Mouse (Mus musculus) midbrain, embryonic 12.5 days (tissue): ENCODE data around the gene Bfsp1. TPM values are rescaled to one million over a fixed set of nuclear protein-coding genes. Genes with fewer than 3 reads are reported as not detected.

Experiments used
- ATAC-seq: fragments of 200-750 bp; cut with Nextera tagmentation; 2 replicates; pipeline ENCODE4 v1.8.0; 2017; ENCODE audit warnings: low read depth, moderate TSS enrichment, moderate library complexity; ENCODE audit not compliant: low FRiP score
- H3K27ac ChIP-seq: fragments of 300-500 bp; sonication (generic); replicated peaks from 2 replicates; pipeline ENCODE4 v1.5.1; 2016; ENCODE audit warnings: mild to moderate bottlenecking
- H3K27me3 ChIP-seq: fragments of 300-500 bp; sonication (generic); 2 replicates; pipeline ENCODE4 v1.6.1; 2016; ENCODE audit warnings: mild to moderate bottlenecking
- H3K36me3 ChIP-seq: fragments of 300-500 bp; sonication (generic); 2 replicates; pipeline ENCODE4 v1.6.1; 2016
- H3K4me1 ChIP-seq: fragments of 300-500 bp; sonication (generic); 2 replicates; pipeline ENCODE4 v1.6.1; 2016
- H3K4me2 ChIP-seq: fragments of 300-500 bp; sonication (generic); replicated peaks from 2 replicates; pipeline ENCODE4 v1.6.1; 2016; ENCODE audit warnings: mild to moderate bottlenecking, moderate library complexity
- H3K4me3 ChIP-seq: fragments of 300-500 bp; sonication (generic); 2 replicates; pipeline ENCODE4 v1.5.1; 2016; ENCODE audit warnings: mild to moderate bottlenecking
- H3K9ac ChIP-seq: fragments of 300-500 bp; sonication (generic); replicated peaks from 2 replicates; pipeline ENCODE4 v1.6.1; 2016; ENCODE audit warnings: mild to moderate bottlenecking, moderate library complexity
- H3K9me3 ChIP-seq: fragments of 300-500 bp; sonication (generic); 2 replicates; pipeline ENCODE4 v1.6.1; 2016; ENCODE audit warnings: mild to moderate bottlenecking
- WGBS: fragments of 180-500 bp; shearing (Covaris S2); methylation state at CpG from one replicate; pipeline ENCODE4 v1.1.7; 2016; 5-methylcytosine and 5-hydroxymethylcytosine counted together
- polyA plus RNA-seq: library from polyadenylated mRNA; unstranded; fragments of >200 nt; fragmentation: Nextera tagmentation; extraction: Ambion mirVana; gene quantifications from 2 replicates; pipeline ENCODE4 v1.2.1, GENCODE M21; 2016

Gene Bfsp1
- polyA plus RNA-seq, 1 experiment from 2014 or later, result 2.3 TPM

DNA sequence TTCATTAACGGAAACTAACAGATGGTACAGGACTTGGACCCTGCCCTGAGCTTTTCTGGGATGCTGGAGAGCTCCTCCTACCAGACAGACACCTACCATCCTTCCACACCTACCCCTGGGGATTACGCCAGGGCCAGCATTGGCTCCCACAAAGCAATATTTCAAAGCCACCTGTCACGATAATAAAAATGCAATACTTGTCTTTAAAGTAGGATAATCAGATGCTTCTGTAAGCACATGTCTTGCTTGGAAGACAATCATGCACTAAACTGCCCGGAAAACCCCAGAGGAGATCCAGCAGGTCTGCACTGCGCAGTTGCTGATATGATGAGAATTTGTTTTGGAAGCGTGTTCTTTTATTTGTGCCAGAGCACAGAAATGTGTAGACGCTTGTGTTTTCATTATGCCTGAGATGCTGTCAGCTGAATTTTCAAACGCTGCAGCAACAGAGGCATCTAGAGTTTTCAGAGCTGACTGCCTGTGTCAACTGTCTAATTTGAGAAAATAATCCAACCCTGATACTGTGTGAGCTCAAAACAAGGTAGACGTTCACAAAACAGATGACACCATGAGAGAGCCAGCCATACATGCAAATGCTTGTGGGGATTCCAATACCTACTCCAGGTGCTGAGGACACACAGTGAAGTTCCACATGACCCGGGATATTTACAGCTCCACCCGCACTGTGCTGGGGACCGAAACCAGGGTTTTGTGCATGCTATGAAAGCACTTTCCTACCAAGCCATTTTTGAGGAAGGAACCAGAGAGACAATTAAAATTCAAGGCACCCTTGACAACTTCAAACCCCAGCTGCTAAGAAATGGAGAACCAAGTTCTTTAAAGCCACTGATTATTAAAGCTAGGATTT is 11.4 kb downstream of the Bfsp1 start:
- ATAC-seq, result no peak
- Histone ChIP-seq H3K36me3 (no peaks in the 10 kb centered on the region), H3K4me1 (0 out of 2 replicates have a peak, but pooled peaks cover 3% of the 10 kb centered on the region), H3K27ac (no peak overlapping the region), H3K9me3 (no peaks in the 10 kb centered on the region), H3K4me3 (no peak overlapping the region), H3K9ac (no peak overlapping the region), H3K4me2 (no peak overlapping the region), H3K27me3 (no peaks in the 10 kb centered on the region)
- 84% methylated on average over 12 of the region's 12 CpGs for WGBS

DNA sequence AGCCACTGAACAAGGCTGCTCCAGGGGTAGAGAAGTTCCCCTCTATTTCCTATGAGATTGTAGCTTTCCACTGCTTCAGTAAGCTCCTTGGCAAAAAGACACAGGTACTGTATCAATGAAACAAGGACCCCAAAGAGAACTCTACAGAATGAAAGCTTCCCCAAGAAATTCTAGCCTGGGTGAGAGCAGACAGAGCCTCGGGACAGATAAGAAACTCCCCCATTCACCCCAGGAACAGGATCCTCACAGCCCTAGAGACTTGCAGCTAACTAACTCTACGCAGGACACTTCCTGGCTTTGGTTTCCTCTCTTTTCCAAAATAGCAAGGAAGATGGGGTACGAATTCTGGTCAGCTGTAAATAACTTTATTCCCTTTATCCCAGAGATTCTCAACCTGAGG is 15.7 kb downstream of the Bfsp1 start:
- 87% methylated on average over 3 of the region's 3 CpGs for WGBS
- H3K4me2 ChIP-seq, result no peak overlapping the region
- H3K9ac ChIP-seq, result no peak overlapping the region
- no peaks in the 10 kb centered on the region for H3K9me3 ChIP-seq
- no peak overlapping the region for H3K27ac ChIP-seq
- ATAC-seq, result no peak
- no peaks in the 10 kb centered on the region for H3K36me3 ChIP-seq
- no peak overlapping the region for H3K4me3 ChIP-seq
- H3K4me1 ChIP-seq, result 0 out of 2 replicates have a peak, but pooled peaks cover 3% of the 10 kb centered on the region
- H3K27me3 ChIP-seq, result no peaks in the 10 kb centered on the region

DNA sequence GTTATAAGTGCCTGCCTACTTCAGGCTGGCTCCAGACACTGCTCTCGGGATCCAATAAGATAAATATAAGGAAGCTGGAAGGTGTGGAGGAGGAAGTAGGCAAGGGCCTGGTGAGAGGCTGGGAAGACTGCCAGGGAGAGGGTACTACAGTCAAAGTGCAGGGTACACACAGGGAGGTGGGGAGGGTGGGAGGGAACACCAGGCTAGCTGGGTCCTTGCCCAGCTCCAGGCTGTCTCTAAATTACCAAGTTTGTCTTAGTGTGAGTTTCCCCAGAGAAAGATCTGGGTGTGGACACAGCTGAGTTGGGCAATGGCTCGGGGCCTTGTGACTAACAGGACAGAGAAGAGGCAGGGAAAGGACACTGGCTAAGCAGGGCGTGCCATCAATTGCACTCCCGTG is 16.2 kb downstream of the Bfsp1 start:
- Histone ChIP-seq H3K4me2 (no peak overlapping the region), H3K4me3 (no peak overlapping the region), H3K27ac (no peak overlapping the region), H3K27me3 (no peaks in the 10 kb centered on the region), H3K4me1 (0 out of 2 replicates have a peak, but pooled peaks cover 3% of the 10 kb centered on the region), H3K36me3 (no peaks in the 10 kb centered on the region), H3K9ac (no peak overlapping the region), H3K9me3 (no peaks in the 10 kb centered on the region)
- no peak for ATAC-seq
- WGBS, result 80% methylated on average over 4 of the region's 4 CpGs

DNA sequence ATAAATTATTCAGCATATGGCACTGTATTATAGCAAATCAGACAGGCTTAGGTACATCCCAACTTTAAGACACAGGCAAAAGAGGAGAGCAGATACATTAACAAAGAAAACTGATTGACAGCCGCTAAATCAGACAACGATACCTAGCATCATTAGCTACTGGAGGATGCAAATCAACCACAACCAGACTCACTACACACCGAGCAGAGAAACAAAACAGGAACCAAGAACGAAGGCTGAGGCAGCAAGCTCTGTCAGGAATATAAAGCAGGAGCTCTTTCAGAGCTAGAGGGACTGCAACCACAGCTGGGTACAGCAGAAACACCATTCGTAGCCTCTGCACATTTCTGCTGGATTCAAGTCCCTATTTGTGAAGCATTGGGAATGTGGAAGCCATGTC is 18.2 kb downstream of the Bfsp1 start:
- no peaks in the 10 kb centered on the region for H3K4me1 ChIP-seq
- H3K4me3 ChIP-seq, result no peak overlapping the region
- H3K36me3 ChIP-seq, result no peaks in the 10 kb centered on the region
- no peak for ATAC-seq
- H3K27ac ChIP-seq, result no peak overlapping the region
- H3K9me3 ChIP-seq, result no peaks in the 10 kb centered on the region
- H3K9ac ChIP-seq, result no peak overlapping the region
- H3K4me2 ChIP-seq, result no peak overlapping the region
- no peaks in the 10 kb centered on the region for H3K27me3 ChIP-seq
- 82% methylated on average over 5 of the region's 5 CpGs for WGBS

DNA sequence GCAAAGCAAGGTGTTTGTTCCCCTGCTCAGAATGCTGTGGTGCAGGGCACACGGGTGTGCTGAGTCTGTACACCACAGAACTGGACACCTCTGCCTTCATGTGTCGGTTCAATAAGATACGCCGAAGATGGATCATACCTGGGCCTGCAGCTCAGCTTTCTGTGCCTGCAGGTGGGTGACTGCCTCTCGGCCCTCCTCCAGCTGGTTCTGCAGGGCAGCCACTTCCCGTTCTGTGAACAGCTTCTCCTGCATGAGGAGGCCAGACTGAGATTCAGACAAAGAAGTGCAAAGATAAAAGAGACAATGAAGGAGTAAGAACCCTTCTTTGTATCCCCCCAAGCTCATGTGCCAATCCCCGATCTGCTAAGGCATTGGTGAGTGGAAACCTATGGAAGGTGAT is 21.4 kb downstream of the Bfsp1 start:
- Histone ChIP-seq H3K9ac (no peak overlapping the region), H3K4me1 (peaks cover 3% of the 10 kb centered on the region; the same call in 1 of the 2 replicates), H3K36me3 (no peaks in the 10 kb centered on the region), H3K4me3 (no peak overlapping the region), H3K4me2 (no peak overlapping the region), H3K27me3 (no peaks in the 10 kb centered on the region), H3K27ac (no peak overlapping the region), H3K9me3 (no peaks in the 10 kb centered on the region)
- WGBS, result 77% methylated on average over 7 of the region's 7 CpGs
- no peak for ATAC-seq

DNA sequence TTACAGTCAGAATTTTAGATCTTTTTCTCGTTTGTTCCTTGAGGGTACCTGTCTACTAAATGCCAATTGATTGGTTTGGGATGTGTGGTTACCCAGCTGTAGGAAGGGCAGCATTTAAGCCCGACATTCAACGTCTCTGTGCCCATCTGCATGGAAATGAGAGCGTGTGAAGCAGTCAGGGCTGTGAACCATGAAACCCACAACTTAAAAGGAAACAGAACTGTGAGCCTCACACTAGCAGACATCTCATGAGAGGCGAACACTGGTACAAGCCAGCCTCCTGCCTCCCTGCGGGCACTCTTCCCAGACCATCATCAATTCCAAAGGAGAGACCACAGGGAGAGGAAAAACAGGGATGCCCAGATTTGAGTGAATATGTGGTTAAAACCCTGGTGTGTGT is 22.1 kb downstream of the Bfsp1 start:
- H3K9me3 ChIP-seq, result no peaks in the 10 kb centered on the region
- H3K36me3 ChIP-seq, result no peaks in the 10 kb centered on the region
- H3K27ac ChIP-seq, result no peak overlapping the region
- ATAC-seq, result no peak
- H3K9ac ChIP-seq, result no peak overlapping the region
- no peak overlapping the region for H3K4me3 ChIP-seq
- no peak overlapping the region for H3K4me2 ChIP-seq
- no peaks in the 10 kb centered on the region for H3K27me3 ChIP-seq
- peaks cover 3% of the 10 kb centered on the region; the same call in 1 of the 2 replicates for H3K4me1 ChIP-seq
- WGBS, result 85% methylated on average over 6 of the region's 6 CpGs

DNA sequence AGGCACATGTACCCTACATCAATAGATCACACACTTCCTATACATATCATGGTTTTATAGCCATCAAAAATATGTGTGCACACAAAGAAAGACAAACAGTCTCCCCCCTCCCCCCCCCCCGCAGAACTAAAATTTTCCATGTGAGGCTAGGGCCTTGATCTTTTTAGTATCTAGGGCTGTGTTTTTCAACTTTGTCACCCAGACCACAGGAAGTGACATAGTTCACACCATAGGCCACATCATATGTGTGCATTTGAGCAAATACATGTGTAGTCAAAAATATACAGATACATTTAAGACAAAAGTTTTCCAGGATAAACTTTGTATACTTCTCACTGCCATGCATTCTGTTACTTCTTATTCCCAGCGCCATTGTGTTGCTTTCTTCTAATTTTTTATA is 23.5 kb downstream of the Bfsp1 start:
- H3K4me2 ChIP-seq, result no peak overlapping the region
- H3K4me1 ChIP-seq, result peaks cover 3% of the 10 kb centered on the region; the same call in 1 of the 2 replicates
- no peaks in the 10 kb centered on the region for H3K36me3 ChIP-seq
- H3K9me3 ChIP-seq, result no peaks in the 10 kb centered on the region
- ATAC-seq, result no peak
- H3K9ac ChIP-seq, result no peak overlapping the region
- H3K4me3 ChIP-seq, result no peak overlapping the region
- no peak overlapping the region for H3K27ac ChIP-seq
- 87% methylated on average over 2 of the region's 2 CpGs for WGBS
- H3K27me3 ChIP-seq, result no peaks in the 10 kb centered on the region

DNA sequence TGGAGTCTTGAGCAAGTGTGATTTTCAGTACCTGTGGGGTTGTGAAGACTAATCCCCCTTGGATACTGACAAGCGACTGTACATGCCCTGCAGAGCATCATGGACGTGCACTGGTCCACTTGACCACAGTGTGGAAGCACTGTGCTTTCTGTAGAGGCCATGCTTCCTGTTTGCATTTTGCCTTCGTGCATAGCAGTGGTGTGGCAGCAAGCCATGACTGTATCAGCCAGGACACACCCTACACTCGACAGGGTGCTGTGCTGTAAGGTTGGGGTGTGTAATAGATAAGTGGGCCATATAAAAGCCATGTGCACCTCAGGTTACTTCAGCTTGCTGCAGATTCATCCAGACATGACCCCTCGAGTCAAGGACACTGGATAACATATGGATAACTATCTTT is 24.3 kb downstream of the Bfsp1 start:
- Histone ChIP-seq H3K36me3 (no peaks in the 10 kb centered on the region), H3K27me3 (no peaks in the 10 kb centered on the region), H3K4me3 (no peak overlapping the region), H3K27ac (no peak overlapping the region), H3K9ac (no peak overlapping the region), H3K4me1 (peaks cover 3% of the 10 kb centered on the region; the same call in 1 of the 2 replicates), H3K4me2 (no peak overlapping the region), H3K9me3 (no peaks in the 10 kb centered on the region)
- no peak for ATAC-seq
- 79% methylated on average over 5 of the region's 5 CpGs for WGBS

DNA sequence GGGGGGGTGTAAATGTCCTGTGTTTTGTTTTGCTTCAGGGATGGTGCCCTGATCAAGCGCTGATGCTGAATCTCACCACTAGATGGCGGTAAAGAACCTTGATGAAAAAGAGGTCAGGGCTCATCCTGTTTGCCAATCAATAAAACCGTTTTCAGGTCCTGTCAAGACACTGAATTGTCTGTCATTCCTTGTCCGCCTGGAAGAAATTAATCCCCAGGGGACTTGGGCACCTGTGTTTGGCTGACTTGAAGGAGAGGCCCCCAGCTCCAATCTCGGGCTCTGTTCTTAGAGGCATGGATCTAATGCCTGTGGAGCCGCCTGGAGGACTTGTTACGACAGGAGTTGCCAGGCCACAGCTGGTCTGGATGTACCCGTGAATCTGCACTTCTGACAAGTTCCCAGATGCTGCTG is 25.7 kb downstream of the Bfsp1 start:
- 2% methylated on average over 8 of the region's 8 CpGs for WGBS

DNA sequence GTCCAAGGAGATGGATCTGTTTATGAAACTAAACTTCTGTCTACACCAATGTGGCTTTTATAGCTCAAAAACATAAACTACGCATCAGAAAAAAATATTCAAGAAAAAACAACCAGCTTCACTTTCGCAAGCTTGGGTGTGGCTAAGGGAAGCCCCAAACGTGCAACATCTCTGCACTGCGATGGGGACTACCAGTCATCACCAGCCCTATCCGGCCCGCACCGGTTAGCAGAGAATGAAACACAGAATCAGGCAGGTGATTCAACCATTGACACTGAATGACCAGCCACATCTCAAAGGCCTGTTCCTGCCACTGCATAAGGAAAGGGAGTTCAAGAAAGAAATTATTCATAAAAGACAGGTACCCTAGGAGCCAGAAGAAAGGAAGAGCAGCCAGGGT is 27.2 kb downstream of the Bfsp1 start:
- WGBS, result 87% methylated on average over 7 of the region's 7 CpGs
- H3K4me3 ChIP-seq, result no peak overlapping the region
- ATAC-seq, result no peak

More for the DNA sequence above, 25.7 kb downstream of the Bfsp1 start:
- no peaks in the 10 kb centered on the region for H3K36me3 ChIP-seq
- H3K27ac ChIP-seq, result no peak overlapping the region
- peak overlapping the region; percentile 13; the same call in 1 of the 2 replicates for H3K4me3 ChIP-seq
- H3K9me3 ChIP-seq, result no peaks in the 10 kb centered on the region
- H3K9ac ChIP-seq, result no peak overlapping the region
- ATAC-seq, result peak; percentile 79
- H3K4me1 ChIP-seq, result peaks cover 3% of the 10 kb centered on the region; the same call in 1 of the 2 replicates
- peak overlapping the region; percentile 46 for H3K4me2 ChIP-seq
- H3K27me3 ChIP-seq, result no peaks in the 10 kb centered on the region

DNA sequence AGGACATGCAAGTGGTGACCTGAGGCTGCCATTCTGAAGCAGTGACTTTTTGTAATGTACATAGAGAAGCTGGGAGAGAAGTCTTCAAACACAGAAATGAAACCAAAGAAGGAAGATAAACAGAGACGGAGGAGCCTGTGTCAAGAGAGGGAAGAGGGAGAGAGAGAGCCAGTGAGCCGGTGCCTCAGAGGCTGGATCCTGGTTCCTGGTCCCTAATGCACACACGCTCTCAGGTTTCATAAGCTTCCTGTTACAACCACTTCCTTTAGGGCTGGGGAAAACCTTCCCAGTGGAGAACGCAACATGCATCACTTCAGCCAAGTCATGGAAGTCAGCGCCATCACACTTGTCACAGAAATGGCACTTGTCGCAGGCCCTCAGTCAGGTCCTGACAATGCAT is 28.9 kb downstream of the Bfsp1 start:
- no peak for ATAC-seq
- Histone ChIP-seq H3K36me3 (no peaks in the 10 kb centered on the region), H3K9ac (no peak overlapping the region), H3K27me3 (no peaks in the 10 kb centered on the region), H3K27ac (no peak overlapping the region), H3K4me3 (no peak overlapping the region), H3K9me3 (no peaks in the 10 kb centered on the region), H3K4me1 (peaks cover 3% of the 10 kb centered on the region; the same call in 1 of the 2 replicates), H3K4me2 (no peak overlapping the region)
- 84% methylated on average over 6 of the region's 6 CpGs for WGBS

More for the DNA sequence above, 27.2 kb downstream of the Bfsp1 start:
- Histone ChIP-seq H3K9ac (no peak overlapping the region), H3K27ac (no peak overlapping the region), H3K9me3 (no peaks in the 10 kb centered on the region), H3K36me3 (no peaks in the 10 kb centered on the region), H3K4me2 (no peak overlapping the region), H3K4me1 (peaks cover 3% of the 10 kb centered on the region; the same call in 1 of the 2 replicates), H3K27me3 (no peaks in the 10 kb centered on the region)

DNA sequence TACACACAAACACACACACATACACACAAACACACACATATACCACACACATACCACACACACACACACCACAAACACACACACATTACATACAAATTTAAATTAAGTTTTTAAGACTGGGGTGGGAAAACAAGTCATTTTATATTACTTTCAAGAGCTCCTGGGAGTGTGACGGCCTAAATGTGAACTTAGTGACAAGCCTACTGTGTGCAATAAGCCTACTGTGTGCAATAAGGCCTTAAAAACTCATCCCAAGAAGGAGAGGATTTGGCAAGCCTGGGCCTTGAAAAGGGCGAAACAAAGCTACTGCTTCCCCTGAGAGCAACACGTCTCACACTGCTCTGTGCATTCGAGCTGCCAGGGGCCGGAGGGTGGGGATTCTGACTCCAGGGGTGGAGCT is 30.3 kb downstream of the Bfsp1 start:
- Histone ChIP-seq H3K9me3 (no peaks in the 10 kb centered on the region), H3K9ac (no peak overlapping the region)
- ATAC-seq, result no peak

More for the DNA sequence above, 30.3 kb downstream of the Bfsp1 start:
- Histone ChIP-seq H3K27me3 (no peaks in the 10 kb centered on the region), H3K4me3 (no peak overlapping the region), H3K27ac (no peak overlapping the region), H3K36me3 (no peaks in the 10 kb centered on the region), H3K4me1 (peaks cover 3% of the 10 kb centered on the region; the same call in 1 of the 2 replicates), H3K4me2 (no peak overlapping the region)
- WGBS, result 76% methylated on average over 5 of the region's 5 CpGs
